Mouse (Mus musculus): ENCODE measurements around the gene Gpr176. TPM values are rescaled to one million over a fixed set of nuclear protein-coding genes. Genes with fewer than 3 reads are reported as not detected.

The Gpr176 gene
- polyA plus RNA-seq, 2 experiments = 0.28 to 0.36 TPM

- WGBS = 28% methylated on average over 4 of the region's 4 CpGs
- H3K27ac ChIP-seq (replicated peaks; ENCODE audit: low read depth, low read length) = no peak overlapping the region
- H3K4me3 ChIP-seq (replicated peaks; ENCODE audit: low read length) = no peak overlapping the region
- H3K4me1 ChIP-seq (ENCODE audit: control insufficient read depth, insufficient read depth, low read length) = no peaks in the 10 kb centered on the region
- ATAC-seq (ENCODE audit: low FRiP score, low read depth) (no peak), DNase-seq (ENCODE audit: low spot score) (no peak)
- no peak for TF ChIP-seq POLR2A (IDR thresholded peaks at IDR 0.05; ENCODE audit: borderline replicate concordance, extremely low read depth, insufficient read depth, insufficient read length)
- no peak overlapping the region for H3K9ac ChIP-seq (ENCODE audit: low read depth, low read length, severe bottlenecking)
- H3K4me2 ChIP-seq (replicated peaks; ENCODE audit: low read depth, low read length, severe bottlenecking) = no peak overlapping the region
- no peaks in the 10 kb centered on the region for H3K27me3 ChIP-seq (ENCODE audit: control insufficient read depth, insufficient read depth, low read length)
- no peaks in the 10 kb centered on the region for H3K9me3 ChIP-seq (ENCODE audit: control insufficient read depth, low read length)
- H3K36me3 ChIP-seq (ENCODE audit: control insufficient read depth, insufficient read depth, low read length) = no peaks in the 10 kb centered on the region
Observed at GRCm38 (mm10) chr2:118303456-118303855, 69.8 kb downstream of the Gpr176 start.

DNA sequence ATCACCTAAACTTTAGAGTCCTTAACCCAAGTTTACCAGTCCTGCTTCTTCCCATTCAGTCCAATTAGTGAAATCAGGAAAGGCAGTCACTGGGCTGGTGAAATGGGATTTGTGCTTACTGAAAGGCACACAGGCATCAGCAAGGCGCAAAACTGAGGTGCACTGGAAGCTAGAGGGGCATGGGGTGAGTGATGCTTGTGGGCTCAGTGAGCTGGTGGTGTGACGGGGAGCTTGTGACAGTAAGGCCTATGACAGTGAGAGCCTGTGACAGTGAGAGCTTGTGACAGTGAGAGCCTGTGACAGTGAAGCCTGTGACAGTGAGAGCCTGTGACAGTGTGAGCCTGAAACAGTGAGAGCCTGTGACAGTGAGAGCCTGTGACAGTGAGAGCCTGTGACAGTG is 71.6 kb downstream of the Gpr176 start:
- Histone ChIP-seq H3K27me3 (ENCODE audit: control insufficient read depth, insufficient read depth, low read length) (no peaks in the 10 kb centered on the region), H3K4me2 (replicated peaks; ENCODE audit: low read depth, low read length, severe bottlenecking) (no peak overlapping the region), H3K4me1 (ENCODE audit: control insufficient read depth, insufficient read depth, low read length) (no peaks in the 10 kb centered on the region), H3K9ac (ENCODE audit: low read depth, low read length, severe bottlenecking) (no peak overlapping the region), H3K27ac (replicated peaks; ENCODE audit: low read depth, low read length) (no peak overlapping the region), H3K36me3 (ENCODE audit: control insufficient read depth, insufficient read depth, low read length) (no peaks in the 10 kb centered on the region), H3K9me3 (ENCODE audit: control insufficient read depth, low read length) (no peaks in the 10 kb centered on the region), H3K4me3 (replicated peaks; ENCODE audit: low read length) (no peak overlapping the region)
- TF ChIP-seq POLR2A (IDR thresholded peaks at IDR 0.05; ENCODE audit: borderline replicate concordance, extremely low read depth, insufficient read depth, insufficient read length) = no peak
- no peak for ATAC-seq (ENCODE audit: low FRiP score, low read depth)
- no peak for DNase-seq (ENCODE audit: low spot score)
- 76% methylated on average over 2 of the region's 2 CpGs for WGBS

DNA sequence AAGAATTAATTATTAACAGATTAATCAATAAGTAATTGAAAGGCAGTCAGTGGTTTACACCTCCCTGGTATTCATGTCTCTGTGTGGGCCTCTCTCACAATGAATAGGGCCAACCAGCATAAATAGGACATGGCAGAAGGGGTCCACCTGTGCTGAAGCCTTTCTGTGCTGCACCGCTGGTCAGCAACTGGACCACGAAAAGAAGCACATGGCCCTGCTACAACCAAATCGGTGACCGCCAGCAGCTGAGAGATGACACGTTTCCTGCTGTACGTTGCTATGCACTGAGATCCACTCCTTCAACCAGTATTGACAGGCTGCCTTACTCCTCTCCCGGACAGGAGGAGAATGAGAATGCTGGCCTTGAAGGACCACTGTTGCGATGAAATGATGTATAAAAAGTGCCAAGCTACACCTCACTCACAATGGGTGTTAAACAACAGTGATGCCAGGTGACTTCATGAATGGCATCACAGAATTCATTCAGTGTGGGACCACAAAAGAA is 72.1 kb downstream of the Gpr176 start:
- H3K4me3 ChIP-seq (replicated peaks; ENCODE audit: low read length) = no peak overlapping the region
- no peak for TF ChIP-seq POLR2A (IDR thresholded peaks at IDR 0.05; ENCODE audit: borderline replicate concordance, extremely low read depth, insufficient read depth, insufficient read length)
- H3K9me3 ChIP-seq (ENCODE audit: control insufficient read depth, low read length) = no peaks in the 10 kb centered on the region
- no peaks in the 10 kb centered on the region for H3K36me3 ChIP-seq (ENCODE audit: control insufficient read depth, insufficient read depth, low read length)
- 82% methylated on average over 8 of the region's 8 CpGs for WGBS
- no peaks in the 10 kb centered on the region for H3K4me1 ChIP-seq (ENCODE audit: control insufficient read depth, insufficient read depth, low read length)
- no peak overlapping the region for H3K9ac ChIP-seq (ENCODE audit: low read depth, low read length, severe bottlenecking)
- ATAC-seq (ENCODE audit: low FRiP score, low read depth) (no peak), DNase-seq (ENCODE audit: low spot score) (no peak)
- H3K27ac ChIP-seq (replicated peaks; ENCODE audit: low read depth, low read length) = no peak overlapping the region
- H3K27me3 ChIP-seq (ENCODE audit: control insufficient read depth, insufficient read depth, low read length) = no peaks in the 10 kb centered on the region
- no peak overlapping the region for H3K4me2 ChIP-seq (replicated peaks; ENCODE audit: low read depth, low read length, severe bottlenecking)

- no peak for TF ChIP-seq POLR2A (IDR thresholded peaks at IDR 0.05; ENCODE audit: borderline replicate concordance, extremely low read depth, insufficient read depth, insufficient read length)
- H3K4me2 ChIP-seq (replicated peaks; ENCODE audit: low read depth, low read length, severe bottlenecking) = no peak overlapping the region
- no peaks in the 10 kb centered on the region for H3K9me3 ChIP-seq (ENCODE audit: control insufficient read depth, low read length)
- H3K4me1 ChIP-seq (ENCODE audit: control insufficient read depth, insufficient read depth, low read length) = no peaks in the 10 kb centered on the region
- no peak overlapping the region for H3K4me3 ChIP-seq (replicated peaks; ENCODE audit: low read length)
- H3K27ac ChIP-seq (replicated peaks; ENCODE audit: low read depth, low read length) = no peak overlapping the region
- H3K27me3 ChIP-seq (ENCODE audit: control insufficient read depth, insufficient read depth, low read length) = no peaks in the 10 kb centered on the region
- DNase-seq (ENCODE audit: low spot score) = no peak
- no peak overlapping the region for H3K9ac ChIP-seq (ENCODE audit: low read depth, low read length, severe bottlenecking)
- no peak for ATAC-seq (ENCODE audit: low FRiP score, low read depth)
- H3K36me3 ChIP-seq (ENCODE audit: control insufficient read depth, insufficient read depth, low read length) = no peaks in the 10 kb centered on the region
- 95% methylated on average over 2 of the region's 2 CpGs for WGBS
Observed at GRCm38 (mm10) chr2:118299981-118300380, 73.2 kb downstream of the Gpr176 start.

- no peak for ATAC-seq (ENCODE audit: low FRiP score, low read depth)
- Histone ChIP-seq H3K4me2 (replicated peaks; ENCODE audit: low read depth, low read length, severe bottlenecking) (no peak overlapping the region), H3K4me1 (ENCODE audit: control insufficient read depth, insufficient read depth, low read length) (no peaks in the 10 kb centered on the region), H3K9ac (ENCODE audit: low read depth, low read length, severe bottlenecking) (no peak overlapping the region), H3K27me3 (ENCODE audit: control insufficient read depth, insufficient read depth, low read length) (no peaks in the 10 kb centered on the region), H3K4me3 (replicated peaks; ENCODE audit: low read length) (no peak overlapping the region), H3K36me3 (ENCODE audit: control insufficient read depth, insufficient read depth, low read length) (no peaks in the 10 kb centered on the region), H3K27ac (replicated peaks; ENCODE audit: low read depth, low read length) (no peak overlapping the region), H3K9me3 (ENCODE audit: control insufficient read depth, low read length) (no peaks in the 10 kb centered on the region)
- no peak for DNase-seq (ENCODE audit: low spot score)
- WGBS = 72% methylated on average over 4 of the region's 4 CpGs
- TF ChIP-seq POLR2A (IDR thresholded peaks at IDR 0.05; ENCODE audit: borderline replicate concordance, extremely low read depth, insufficient read depth, insufficient read length) = no peak
Observed at GRCm38 (mm10) chr2:118298601-118299000, 74.6 kb downstream of the Gpr176 start.

DNA sequence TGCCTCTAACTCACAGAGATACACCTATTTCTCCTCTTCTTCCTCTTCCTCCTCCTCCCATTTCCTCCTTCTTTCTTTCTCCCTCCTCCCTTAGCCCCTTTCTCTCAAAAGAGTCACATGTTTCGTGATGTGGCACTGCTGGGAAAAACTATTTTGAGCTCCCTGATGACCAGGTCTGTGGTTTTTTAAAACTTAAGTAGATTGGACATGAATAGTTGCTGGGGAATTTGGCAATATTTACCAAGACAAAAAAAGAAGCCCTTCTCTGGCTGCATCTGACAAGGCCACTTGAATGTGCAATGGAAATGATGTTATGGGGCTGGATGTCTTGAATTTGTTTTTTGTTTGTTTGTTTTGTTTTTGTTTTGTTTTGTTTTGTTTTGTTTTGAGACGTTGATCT is 75.3 kb downstream of the Gpr176 start:
- no peak overlapping the region for H3K4me3 ChIP-seq (replicated peaks; ENCODE audit: low read length)
- H3K27me3 ChIP-seq (ENCODE audit: control insufficient read depth, insufficient read depth, low read length) = no peaks in the 10 kb centered on the region
- TF ChIP-seq POLR2A (IDR thresholded peaks at IDR 0.05; ENCODE audit: borderline replicate concordance, extremely low read depth, insufficient read depth, insufficient read length) = no peak
- no peaks in the 10 kb centered on the region for H3K9me3 ChIP-seq (ENCODE audit: control insufficient read depth, low read length)
- DNase-seq (ENCODE audit: low spot score) (no peak), ATAC-seq (ENCODE audit: low FRiP score, low read depth) (no peak)
- no peaks in the 10 kb centered on the region for H3K4me1 ChIP-seq (ENCODE audit: control insufficient read depth, insufficient read depth, low read length)
- H3K36me3 ChIP-seq (ENCODE audit: control insufficient read depth, insufficient read depth, low read length) = no peaks in the 10 kb centered on the region
- 71% methylated on average over 2 of the region's 2 CpGs for WGBS
- no peak overlapping the region for H3K4me2 ChIP-seq (replicated peaks; ENCODE audit: low read depth, low read length, severe bottlenecking)
- no peak overlapping the region for H3K27ac ChIP-seq (replicated peaks; ENCODE audit: low read depth, low read length)
- H3K9ac ChIP-seq (ENCODE audit: low read depth, low read length, severe bottlenecking) = no peak overlapping the region
